Mouse (Mus musculus) embryonic stem cell, embryonic (primary cell): ENCODE measurements around the gene Spata17.

Source experiments
- CTCF ChIA-PET, 4 experiments: fragments of 300-600 bp in 2 of 4; fragments of 350-600 bp in 2 of 4; sonication (Branson Sonifier 250); formaldehyde crosslinking; loops; one replicate each; lab custom pipeline; 2022; ENCODE audit warnings: inconsistent platforms in 2 of 4; lab: Charles Lee
- POLR2A ChIA-PET, 4 experiments: fragments of 300-600 bp in 2 of 4; fragments of 350-600 bp in 2 of 4; sonication (Branson Sonifier 250); formaldehyde crosslinking; loops; one replicate each; lab custom pipeline; 2022; ENCODE audit warnings: antibody characterized with exemption in 4 of 4, inconsistent platforms in 1 of 4; lab: Charles Lee

Spata17 gene

GRCm38 (mm10) chr1:187113716-187114115, 101.5 kb downstream of the Spata17 start:
- CTCF ChIA-PET, result no interaction called here
- POLR2A ChIA-PET, result no interaction called here

- ChIA-PET POLR2A (no interaction called here), CTCF (no interaction called here)
These were observed 113.1 kb downstream of the Spata17 start for GRCm38 (mm10) chr1:187102130-187102529.

GRCm38 (mm10) chr1:187101202-187101601, 114.1 kb downstream of the Spata17 start:
- ChIA-PET POLR2A (no interaction called here), CTCF (no interaction called here)

- ChIA-PET CTCF (no interaction called here), POLR2A (no interaction called here)
These were observed 114.6 kb downstream of the Spata17 start for GRCm38 (mm10) chr1:187100624-187101023.

GRCm38 (mm10) chr1:187098285-187098684, 117.0 kb downstream of the Spata17 start:
- ChIA-PET POLR2A (no interaction called here), CTCF (no interaction called here)

GRCm38 (mm10) chr1:187092546-187092945, 122.7 kb downstream of the Spata17 start:
- ChIA-PET POLR2A (no interaction called here), CTCF (no interaction called here)

GRCm38 (mm10) chr1:187088660-187089395, 126.4 kb downstream of the Spata17 start:
- ChIA-PET CTCF (interaction anchor here in 1 of 4 experiments (0.5 kb wide), 1 partner anchor 292 kb away, joined by 24 read pairs; no protein-coding TSS in a partner anchor), POLR2A (no interaction called here)

GRCm38 (mm10) chr1:187086027-187086426, 129.2 kb downstream of the Spata17 start:
- ChIA-PET POLR2A (no interaction called here), CTCF (no interaction called here)

- POLR2A ChIA-PET, result interaction anchor here in 1 of 4 experiments (1.3 kb wide), 1 partner anchor 109 kb away, joined by 4 read pairs; no protein-coding TSS in a partner anchor
- CTCF ChIA-PET, result no interaction called here
These were observed 137.9 kb downstream of the Spata17 start for GRCm38 (mm10) chr1:187077352-187077751.

GRCm38 (mm10) chr1:187077043-187077334, 138.3 kb downstream of the Spata17 start:
- ChIA-PET CTCF (no interaction called here), POLR2A (interaction anchor here in 1 of 4 experiments (1.3 kb wide), 1 partner anchor 109 kb away, joined by 4 read pairs; no protein-coding TSS in a partner anchor)

GRCm38 (mm10) chr1:187076198-187077042, 138.8 kb downstream of the Spata17 start:
- POLR2A ChIA-PET, result interaction anchor here in 1 of 4 experiments (1.0 to 1.3 kb wide), 2 partner anchors 107 to 108 kb away, joined by 3 to 4 read pairs; no protein-coding TSS in a partner anchor
- CTCF ChIA-PET, result no interaction called here

- ChIA-PET CTCF (no interaction called here), POLR2A (no interaction called here)
These were observed 155.4 kb downstream of the Spata17 start for GRCm38 (mm10) chr1:187059874-187060273.

- ChIA-PET POLR2A (no interaction called here), CTCF (no interaction called here)
These were observed 160.9 kb downstream of the Spata17 start for GRCm38 (mm10) chr1:187054333-187054732.

- ChIA-PET POLR2A (no interaction called here), CTCF (no interaction called here)
These were observed 161.4 kb downstream of the Spata17 start for GRCm38 (mm10) chr1:187053862-187054261.

- CTCF ChIA-PET, result no interaction called here
- POLR2A ChIA-PET, result no interaction called here
These were observed 162.7 kb downstream of the Spata17 start for GRCm38 (mm10) chr1:187052532-187052931.

- POLR2A ChIA-PET, result no interaction called here
- CTCF ChIA-PET, result no interaction called here
These were observed 164.0 kb downstream of the Spata17 start for GRCm38 (mm10) chr1:187051296-187051695.

GRCm38 (mm10) chr1:187048681-187049288, 166.5 kb downstream of the Spata17 start:
- POLR2A ChIA-PET, result no interaction called here

GRCm38 (mm10) chr1:187044726-187045125, 170.5 kb downstream of the Spata17 start:
- ChIA-PET POLR2A (no interaction called here), CTCF (no interaction called here)

More at GRCm38 (mm10) chr1:187048681-187049288, 166.5 kb downstream of the Spata17 start:
- CTCF ChIA-PET, result no interaction called here

GRCm38 (mm10) chr1:187039801-187040200, 175.5 kb downstream of the Spata17 start:
- POLR2A ChIA-PET, result interaction anchor here in 1 of 4 experiments (0.6 kb wide), 1 partner anchor 741 kb away, joined by 6 read pairs; no protein-coding TSS in a partner anchor
- CTCF ChIA-PET, result no interaction called here

- ChIA-PET POLR2A (no interaction called here), CTCF (no interaction called here)
These were observed 179.5 kb downstream of the Spata17 start for GRCm38 (mm10) chr1:187035785-187036184.
